Mouse (Mus musculus) erythroblast, embryonic 14.5 days (primary cell): ENCODE results near the gene Ascc3.

Experiments used
- GATA1 ChIP-seq: IDR thresholded peaks from 2 replicates; pipeline ENCODE4 v1.6.1; 2012; ENCODE audit warnings: low read length, inconsistent platforms, mixed read lengths
- TAL1 ChIP-seq: IDR thresholded peaks from 3 replicates; pipeline ENCODE4 v1.6.1; 2012; ENCODE audit warnings: low read length, inconsistent platforms, mixed read lengths

- TF ChIP-seq GATA1 (no peak), TAL1 (no peak)
Observed at GRCm38 (mm10) chr10:50671517-50671916, 79.0 kb downstream of the Ascc3 start.
